Mouse (Mus musculus): Measurements from ENCODE around the gene Slc7a7.

- TF ChIP-seq CTCF (IDR thresholded peaks at IDR 0.05; ENCODE audit: borderline replicate concordance, insufficient read depth, low read length) (no peak), POLR2A (IDR thresholded peaks at IDR 0.05; ENCODE audit: low read depth, low read length) (no peak)
These were observed 19.1 kb downstream of the Slc7a7 start for GRCm38 (mm10) chr14:54398528-54398916.
